Mouse (Mus musculus) liver, adult 2 months (tissue): ENCODE data around the gene Creb1. TPM values are rescaled to one million over a fixed set of nuclear protein-coding genes. Genes with fewer than 3 reads are reported as not detected.

Source experiments
- DNase-seq: peaks from one replicate; pipeline ENCODE4 v3.0.0-alpha.2; 2011; ENCODE audit warnings: low read depth, low spot score; ENCODE audit errors: extremely low read depth
- H3K27ac ChIP-seq: fragments of 200-500 bp; replicated peaks from 2 replicates; pipeline ENCODE4 v1.5.1; 2012; ENCODE audit warnings: low read depth, mild to moderate bottlenecking, control low read depth, inconsistent platforms, low read length; ENCODE audit not compliant: insufficient read depth
- H3K27me3 ChIP-seq: fragments of 200-500 bp; 2 replicates; pipeline ENCODE4 v1.6.1; 2012; ENCODE audit warnings: mild to moderate bottlenecking, moderate library complexity, low read length, inconsistent platforms; ENCODE audit not compliant: control insufficient read depth, insufficient read depth
- H3K36me3 ChIP-seq: fragments of 200-500 bp; 2 replicates; pipeline ENCODE4 v1.6.1; 2012; ENCODE audit warnings: low read length, inconsistent platforms; ENCODE audit not compliant: control insufficient read depth, insufficient read depth
- H3K4me1 ChIP-seq: fragments of 200-500 bp; 2 replicates; pipeline ENCODE4 v1.6.1; 2011; ENCODE audit warnings: low read length; ENCODE audit not compliant: control insufficient read depth, insufficient read depth
- H3K4me3 ChIP-seq: fragments of 200-500 bp; 2 replicates; pipeline ENCODE4 v1.5.1; 2011; ENCODE audit warnings: low read depth, mild to moderate bottlenecking, control low read depth, low read length, moderate library complexity; ENCODE audit not compliant: insufficient read depth
- H3K79me2 ChIP-seq: fragments of 200-500 bp; 2 replicates; pipeline ENCODE4 v1.6.1; 2012; ENCODE audit warnings: inconsistent platforms, mild to moderate bottlenecking, low read length, moderate library complexity; ENCODE audit not compliant: control insufficient read depth, insufficient read depth
- H3K9ac ChIP-seq: fragments of 200-500 bp; 2 replicates; pipeline ENCODE4 v1.6.1; 2012; ENCODE audit warnings: low read depth, mild to moderate bottlenecking, control low read depth, inconsistent platforms, low read length
- CTCF ChIP-seq: fragments of 200-500 bp; IDR thresholded peaks from 2 replicates; pipeline ENCODE4 v1.5.1; 2011; ENCODE audit warnings: low read depth, low read length, control low read depth
- POLR2A ChIP-seq: fragments of 200-500 bp; IDR thresholded peaks from 2 replicates; pipeline ENCODE4 v1.6.1; 2011; ENCODE audit warnings: low read length, control low read depth; ENCODE audit not compliant: insufficient read depth; ENCODE audit errors: extremely low read depth
- WGBS: fragments of 180-500 bp; shearing (Covaris S2); methylation state at CpG from one replicate; pipeline ENCODE4 v1.1.7; 2018; 5-methylcytosine and 5-hydroxymethylcytosine counted together
- polyA plus RNA-seq: library from polyadenylated mRNA; depleted of rRNA; stranded (reverse); fragments of >200 nt; gene quantifications from 2 replicates; pipeline ENCODE4 v1.2.3, GENCODE M21; 2012
- total RNA-seq: library from RNA; depleted of rRNA; stranded (reverse); fragments of >200 nt; gene quantifications from 2 replicates; pipeline ENCODE4 v1.2.3, GENCODE M21; 2014

Gene Creb1
- total and polyA plus RNA-seq, 2 experiments = 4.8 to 14.3 TPM

- Histone ChIP-seq H3K36me3 (no peaks in the 10 kb centered on the region), H3K4me1 (no peaks in the 10 kb centered on the region), H3K79me2 (no peaks in the 10 kb centered on the region), H3K4me3 (no peak overlapping the region), H3K9ac (no peak overlapping the region), H3K27me3 (no peaks in the 10 kb centered on the region), H3K27ac (no peak overlapping the region)
- TF ChIP-seq POLR2A = no peak
- TF ChIP-seq CTCF = no peak
- WGBS = 73% methylated on average over 12 of the region's 12 CpGs
- no peak for DNase-seq
These were observed 91.4 kb downstream of the Creb1 start for GRCm38 (mm10) chr1:64623558-64624435.

- Histone ChIP-seq H3K4me1 (no peaks in the 10 kb centered on the region), H3K36me3 (no peaks in the 10 kb centered on the region), H3K79me2 (no peaks in the 10 kb centered on the region), H3K4me3 (no peak overlapping the region), H3K27ac (no peak overlapping the region), H3K9ac (no peak overlapping the region), H3K27me3 (no peaks in the 10 kb centered on the region)
- TF ChIP-seq POLR2A (no peak), CTCF (no peak)
- no peak for DNase-seq
These were observed 92.8 kb downstream of the Creb1 start for GRCm38 (mm10) chr1:64625214-64625613.

GRCm38 (mm10) chr1:64631526-64631925, 99.1 kb downstream of the Creb1 start:
- Histone ChIP-seq H3K4me1 (no peaks in the 10 kb centered on the region), H3K9ac (no peak overlapping the region), H3K27me3 (no peaks in the 10 kb centered on the region), H3K79me2 (no peaks in the 10 kb centered on the region), H3K4me3 (no peak overlapping the region), H3K27ac (no peak overlapping the region), H3K36me3 (no peaks in the 10 kb centered on the region)
- TF ChIP-seq POLR2A (no peak), CTCF (no peak)
- WGBS = 86% methylated on average over 5 of the region's 5 CpGs
- no peak for DNase-seq

GRCm38 (mm10) chr1:64633237-64633636, 100.8 kb downstream of the Creb1 start:
- no peak for TF ChIP-seq POLR2A
- TF ChIP-seq CTCF = no peak
- Histone ChIP-seq H3K27ac (no peak overlapping the region), H3K36me3 (no peaks in the 10 kb centered on the region), H3K4me3 (no peak overlapping the region), H3K4me1 (no peaks in the 10 kb centered on the region), H3K9ac (no peak overlapping the region), H3K79me2 (no peaks in the 10 kb centered on the region), H3K27me3 (no peaks in the 10 kb centered on the region)
- WGBS = 78% methylated on average over 3 of the region's 3 CpGs
- DNase-seq = no peak

- Histone ChIP-seq H3K27me3 (no peaks in the 10 kb centered on the region), H3K9ac (no peak overlapping the region), H3K36me3 (no peaks in the 10 kb centered on the region), H3K27ac (no peak overlapping the region), H3K79me2 (no peaks in the 10 kb centered on the region), H3K4me3 (no peak overlapping the region), H3K4me1 (no peaks in the 10 kb centered on the region)
- no peak for TF ChIP-seq CTCF
- no peak for TF ChIP-seq POLR2A
- WGBS = 35% methylated on average over 2 of the region's 2 CpGs
- no peak for DNase-seq
These were observed 103.2 kb downstream of the Creb1 start for GRCm38 (mm10) chr1:64635624-64636023.

- H3K27ac ChIP-seq = no peak overlapping the region
- TF ChIP-seq POLR2A (no peak), CTCF (no peak)
- no peak overlapping the region for H3K9ac ChIP-seq
- H3K36me3 ChIP-seq = no peaks in the 10 kb centered on the region
- H3K4me3 ChIP-seq = no peak overlapping the region
- DNase-seq = no peak
- no peaks in the 10 kb centered on the region for H3K79me2 ChIP-seq
- no peaks in the 10 kb centered on the region for H3K4me1 ChIP-seq
- 86% methylated on average over 6 of the region's 6 CpGs for WGBS
- no peaks in the 10 kb centered on the region for H3K27me3 ChIP-seq
These were observed 106.8 kb downstream of the Creb1 start for GRCm38 (mm10) chr1:64639279-64639678.
